Mouse (Mus musculus) brain, embryonic 14.5 days (tissue): ENCODE data around the gene Sec23b.

Source experiments
- CTCF ChIP-seq: fragments of 200-500 bp; IDR thresholded peaks from 2 replicates; pipeline ENCODE4 v1.5.1; 2012; ENCODE audit warnings: inconsistent platforms, mild to moderate bottlenecking, moderate library complexity, borderline replicate concordance; ENCODE audit not compliant: insufficient read depth, insufficient read length; ENCODE audit errors: extremely low read depth
- POLR2A ChIP-seq: fragments of 200-500 bp; IDR thresholded peaks from 2 replicates; pipeline ENCODE4 v1.6.1; 2012; ENCODE audit warnings: mild to moderate bottlenecking, inconsistent platforms, borderline replicate concordance; ENCODE audit not compliant: poor library complexity, insufficient read depth, insufficient read length, severe bottlenecking; ENCODE audit errors: extremely low read depth

DNA sequence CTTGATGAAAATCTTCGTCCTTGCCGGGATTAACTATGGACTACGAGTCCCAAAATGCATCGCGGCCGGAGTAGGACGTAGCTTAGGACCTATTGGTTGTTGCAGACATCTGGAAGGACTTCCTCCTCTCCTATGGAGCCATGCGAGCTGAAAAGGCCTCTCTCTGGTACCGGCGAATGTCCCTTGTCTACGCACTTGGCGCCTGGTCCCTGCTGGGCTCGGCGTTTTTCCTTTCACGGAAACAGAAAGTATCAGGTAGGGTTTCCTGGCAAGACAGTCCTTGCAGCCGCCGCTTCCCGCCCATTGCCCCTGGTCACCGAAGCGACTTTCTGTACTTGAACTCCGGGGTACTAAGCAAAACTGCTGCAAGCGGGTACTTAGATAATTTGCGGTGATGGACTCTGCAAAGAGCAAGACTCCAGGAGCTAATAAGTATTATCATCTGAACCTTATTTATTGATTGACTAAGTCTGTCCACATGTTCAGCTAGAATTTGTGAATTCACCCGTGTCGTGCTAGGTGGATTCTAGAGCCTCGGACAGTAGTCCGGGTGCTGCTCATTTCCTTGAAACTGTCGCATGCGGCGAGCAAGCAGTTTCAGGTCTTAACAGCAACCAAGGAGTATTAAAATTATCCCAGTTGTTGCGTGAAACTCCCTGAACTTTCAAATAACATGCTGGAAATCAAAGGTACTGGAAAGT, 38.1 kb downstream of the Sec23b start, which contains the start of gene Smim26:
- TF ChIP-seq POLR2A (peak; percentile 17; the same call in 1 of the 2 replicates), CTCF (no peak)
